Mouse (Mus musculus): ENCODE measurements around the gene Cbfa2t2.
"Not testable (repeated sequence)": the region's sequence is repeated elsewhere in the genome, so short reads cannot be mapped to it uniquely, and the experiment has no call there.

Cbfa2t2 gene

GRCm38 (mm10) chr2:154475062-154475349 is 38.7 kb downstream of the Cbfa2t2 start:
- no peak for DNase-seq

DNA sequence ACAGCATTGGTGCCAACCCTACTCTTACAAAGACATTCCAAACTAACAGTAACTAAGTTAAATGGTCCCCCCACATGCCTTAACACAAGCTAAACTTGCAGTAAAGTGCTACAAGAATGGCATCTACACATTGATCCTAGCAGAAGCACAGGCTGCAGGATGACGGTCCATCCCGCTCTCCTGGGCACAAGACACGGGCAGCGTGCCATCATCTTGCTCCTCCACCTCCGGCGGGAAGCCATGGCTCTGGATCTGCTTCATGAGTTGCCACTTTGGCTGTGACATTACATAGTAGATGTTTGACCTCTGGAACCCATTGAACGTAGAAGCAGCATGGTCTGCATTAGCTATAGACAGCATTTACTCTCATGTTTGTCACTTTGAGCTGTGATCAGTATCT is 39.6 kb downstream of the Cbfa2t2 start:
- DNase-seq = no peak

- no peak for DNase-seq
Observed at GRCm38 (mm10) chr2:154477028-154477427, 40.7 kb downstream of the Cbfa2t2 start.

GRCm38 (mm10) chr2:154491788-154492187 is 55.5 kb downstream of the Cbfa2t2 start:
- no peak for DNase-seq

- DNase-seq = not testable (repeated sequence)
Observed at GRCm38 (mm10) chr2:154493559-154493958, 57.3 kb downstream of the Cbfa2t2 start.

DNA sequence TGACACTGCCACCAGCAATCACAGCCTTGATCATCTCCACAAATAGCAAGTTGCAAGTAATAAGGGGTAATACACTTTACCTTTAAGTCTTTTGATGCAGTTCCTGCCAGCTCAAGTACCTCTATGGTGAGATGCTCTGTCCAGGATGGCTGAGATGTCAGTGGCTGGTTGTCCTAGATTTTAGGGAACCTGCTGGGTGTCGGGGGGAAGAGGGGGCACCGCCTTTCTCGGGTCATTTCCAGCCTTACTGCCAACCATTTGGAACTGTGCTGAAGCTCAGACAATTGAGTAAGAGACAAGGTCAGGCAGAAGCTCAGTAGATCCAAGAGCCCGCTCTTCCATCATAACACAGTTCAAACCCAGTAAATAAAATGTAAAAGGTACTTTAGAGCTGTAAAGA is 58.7 kb downstream of the Cbfa2t2 start:
- no peak for DNase-seq

DNA sequence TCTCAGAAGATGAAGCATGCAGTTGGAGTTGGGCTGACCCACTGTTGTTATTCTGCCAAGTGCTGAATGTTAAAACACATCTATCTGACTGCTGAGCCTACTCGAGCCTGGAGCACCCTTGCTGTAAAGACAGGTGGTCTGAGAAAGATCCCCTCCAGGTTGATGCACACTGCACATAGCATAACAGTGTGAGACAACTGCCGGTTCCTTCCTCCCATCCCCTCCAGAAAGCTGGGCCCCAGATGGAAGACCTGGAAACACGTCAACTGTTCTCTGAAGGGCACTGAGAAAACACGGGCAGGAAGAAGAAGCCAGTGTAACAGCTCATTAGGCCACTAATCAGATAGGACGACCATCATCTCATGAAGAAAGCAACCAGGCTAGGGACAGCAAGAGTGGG is 62.3 kb downstream of the Cbfa2t2 start:
- DNase-seq = no peak

DNA sequence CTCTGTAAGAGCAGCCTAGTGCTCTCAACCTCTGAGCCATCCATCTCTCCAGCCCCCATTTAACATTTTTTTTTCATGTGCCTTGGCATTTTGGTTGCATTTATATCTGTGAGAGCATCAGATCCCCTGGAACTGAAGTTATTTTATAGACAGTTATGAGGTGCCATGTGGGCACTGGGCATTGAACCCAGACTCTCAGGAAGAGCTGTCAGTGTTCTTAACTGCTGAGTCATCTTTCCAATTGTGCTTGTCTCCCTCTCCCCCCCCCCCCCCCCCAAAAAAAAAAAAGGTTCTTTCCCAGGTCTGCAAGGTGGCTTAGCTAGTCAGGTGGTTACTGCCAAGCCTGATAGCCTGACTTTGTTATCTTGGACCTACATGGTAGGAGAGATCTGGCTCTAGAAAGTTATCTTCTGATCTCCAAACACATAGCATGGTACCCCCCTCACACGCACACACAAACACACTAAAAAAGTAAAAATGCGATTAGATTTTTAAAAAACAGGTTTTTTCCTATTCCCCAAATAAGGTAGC is 63.5 kb downstream of the Cbfa2t2 start:
- no peak for DNase-seq

GRCm38 (mm10) chr2:154500758-154501157 is 64.5 kb downstream of the Cbfa2t2 start:
- no peak for DNase-seq

GRCm38 (mm10) chr2:154507076-154507475 is 70.8 kb downstream of the Cbfa2t2 start:
- DNase-seq = no peak

GRCm38 (mm10) chr2:154507566-154508283 is 71.4 kb downstream of the Cbfa2t2 start:
- peak; percentile 51 for DNase-seq

GRCm38 (mm10) chr2:154508450-154508849 is 72.2 kb downstream of the Cbfa2t2 start:
- DNase-seq = no peak

DNA sequence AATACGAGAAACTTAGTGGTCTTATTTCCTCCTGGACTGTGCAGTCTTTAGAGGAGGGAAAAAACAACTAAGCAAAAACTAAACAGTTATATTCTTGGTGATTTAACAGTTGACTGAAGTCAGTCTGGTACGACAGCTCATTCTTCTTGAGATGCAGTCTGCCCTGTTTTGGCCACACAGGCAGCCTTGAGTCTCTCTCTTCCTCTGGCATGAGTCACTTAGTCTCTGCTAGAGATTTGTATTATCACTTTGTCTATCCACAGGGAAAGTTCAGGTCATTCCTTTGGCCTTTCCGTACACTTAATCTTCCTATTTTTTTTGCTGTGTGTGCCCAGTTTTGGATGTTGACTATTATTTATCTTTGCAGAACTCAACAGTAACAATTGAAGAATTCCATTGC is 73.9 kb downstream of the Cbfa2t2 start:
- DNase-seq = no peak

GRCm38 (mm10) chr2:154516944-154517343 is 80.7 kb downstream of the Cbfa2t2 start:
- DNase-seq = no peak

GRCm38 (mm10) chr2:154517424-154517823 is 81.1 kb downstream of the Cbfa2t2 start:
- no peak for DNase-seq

DNA sequence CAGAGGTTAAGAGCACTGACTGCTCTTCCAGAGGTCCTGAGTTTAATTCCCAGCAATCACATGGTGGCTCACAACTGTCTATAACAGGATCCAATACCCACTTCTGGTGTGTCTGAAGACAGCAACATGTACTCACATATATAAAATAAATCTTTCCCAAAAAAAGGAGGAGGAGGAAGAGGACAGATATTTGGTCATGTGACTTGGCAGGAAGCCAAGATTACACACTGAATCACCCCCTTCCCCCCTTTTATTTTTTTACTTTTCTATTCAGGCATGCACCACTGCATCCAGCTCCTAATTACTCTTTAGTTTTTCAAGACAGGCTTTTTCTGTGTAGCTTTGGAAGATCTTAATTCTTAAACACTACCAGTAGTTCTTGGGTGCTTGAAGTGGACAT is 85.2 kb downstream of the Cbfa2t2 start:
- DNase-seq = no peak

- DNase-seq = no peak
Observed at GRCm38 (mm10) chr2:154522334-154522733, 86.1 kb downstream of the Cbfa2t2 start.

DNA sequence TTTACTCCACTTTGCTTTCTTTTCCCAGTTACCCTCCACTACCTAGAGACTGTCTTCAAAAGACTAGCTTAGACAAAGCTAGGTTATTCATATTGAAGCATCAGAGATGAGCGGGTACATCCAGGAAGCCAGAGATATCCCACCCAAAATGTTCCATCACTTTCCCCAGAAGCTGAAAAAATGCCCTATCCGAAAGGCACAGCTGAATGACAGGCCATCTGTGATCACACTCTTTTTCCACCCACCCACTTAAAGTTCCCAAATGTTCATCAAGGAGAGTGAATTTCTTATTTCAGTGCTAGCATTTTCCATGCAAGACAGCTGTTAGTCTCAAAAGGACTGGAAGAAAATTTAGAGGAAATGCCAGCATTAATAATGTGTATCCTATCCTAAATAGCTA is 89.0 kb downstream of the Cbfa2t2 start:
- no peak for DNase-seq

DNA sequence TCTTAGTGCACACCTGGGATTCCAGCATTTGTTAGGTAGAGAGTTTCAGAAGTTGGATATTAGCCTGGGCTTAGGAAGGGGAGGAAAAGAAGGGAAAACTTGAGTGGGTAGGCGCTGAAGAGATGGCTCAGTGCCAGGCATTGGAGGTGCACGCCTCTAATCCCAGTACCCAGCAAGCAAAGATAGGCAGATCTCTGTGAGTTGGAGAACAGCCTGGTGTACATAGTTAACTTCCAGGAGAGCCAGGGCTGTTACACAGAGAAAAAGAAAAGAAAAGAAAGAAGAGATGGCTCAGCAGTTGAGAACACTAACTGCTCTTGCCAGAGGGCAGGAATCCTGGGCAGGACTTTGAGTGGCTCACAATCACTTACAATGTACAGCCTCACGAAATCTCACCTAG is 90.2 kb downstream of the Cbfa2t2 start:
- no peak for DNase-seq

- DNase-seq = no peak
Observed at GRCm38 (mm10) chr2:154532888-154533287, 96.6 kb downstream of the Cbfa2t2 start.

GRCm38 (mm10) chr2:154534704-154535270 is 98.5 kb downstream of the Cbfa2t2 start:
- DNase-seq = no peak

DNA sequence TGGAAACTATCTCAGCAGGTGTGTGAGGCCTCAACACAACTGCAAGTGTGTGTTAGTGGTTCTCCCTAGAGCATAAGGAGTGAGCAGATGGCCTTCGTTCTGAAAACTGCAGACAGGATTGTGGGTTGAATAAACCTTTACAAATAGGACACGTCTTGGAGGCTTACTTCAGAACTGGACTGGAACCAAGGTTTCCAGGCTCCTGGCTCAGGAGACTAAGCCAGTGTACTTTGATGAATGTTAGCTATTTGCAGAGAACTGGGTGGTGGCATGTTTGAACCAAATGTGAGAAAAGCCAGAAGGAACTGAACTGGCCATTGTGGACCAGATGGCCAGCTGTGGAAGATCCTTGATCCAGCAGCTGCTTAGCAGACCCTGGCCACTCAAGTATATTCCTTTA is 102.0 kb downstream of the Cbfa2t2 start:
- DNase-seq = no peak

- DNase-seq = no peak
Observed at GRCm38 (mm10) chr2:154538710-154539109, 102.4 kb downstream of the Cbfa2t2 start.

DNA sequence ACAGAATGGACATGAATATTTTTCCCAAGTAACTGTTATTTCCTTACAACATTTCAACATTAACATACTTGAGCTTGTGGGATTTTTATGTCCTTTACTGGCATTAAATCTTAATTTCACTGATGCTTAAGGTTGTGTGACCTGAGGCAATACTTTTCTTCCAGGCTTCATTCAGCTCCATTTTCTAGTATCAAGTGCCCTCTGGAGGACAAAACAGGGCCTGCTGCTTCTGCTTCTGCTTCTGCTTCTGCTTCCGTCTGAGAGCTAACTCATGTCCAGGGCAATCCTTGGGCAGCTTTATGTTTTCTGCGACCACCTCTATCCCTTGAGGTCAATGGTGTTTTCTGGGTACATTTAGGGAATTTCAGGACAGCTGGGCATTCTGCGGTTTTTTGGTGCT is 103.4 kb downstream of the Cbfa2t2 start:
- DNase-seq = peak; percentile 63

DNA sequence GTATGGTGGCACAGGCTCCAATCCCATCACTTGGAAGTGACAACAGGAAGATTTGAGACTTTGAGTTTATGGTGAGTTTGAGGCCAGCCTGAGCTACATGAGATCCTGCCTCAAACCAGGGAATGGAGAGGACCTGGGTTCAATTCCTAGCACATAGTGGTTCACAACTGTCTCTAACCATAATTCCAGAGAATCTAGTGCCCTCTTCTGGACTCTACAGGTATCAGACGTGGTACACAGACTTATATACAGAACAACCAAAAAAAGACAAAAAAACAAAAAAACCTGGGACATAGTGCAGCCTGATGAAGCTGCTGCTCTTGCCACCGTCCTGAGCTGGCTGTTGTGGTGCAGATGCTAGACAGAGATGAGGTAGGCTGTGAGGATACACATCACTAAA is 105.3 kb downstream of the Cbfa2t2 start:
- DNase-seq = no peak
